Mouse (Mus musculus) testis, adult 2 months (tissue): ENCODE measurements at regions not wholly inside any gene's neighbourhood (a gene's known extent, or its start where the extent isn't known, plus 50 kb on each side); places are given as distances from the start of the nearest gene placed in this dataset.
"Not testable (repeated sequence)": the region's sequence is repeated elsewhere in the genome, so short reads cannot be mapped to it uniquely, and the experiment has no call there.

Experiments used
- H3K27ac ChIP-seq: fragments of 200-500 bp; 2 replicates; pipeline ENCODE4 v1.5.1; 2012; ENCODE audit warnings: low read depth, low read length; ENCODE audit not compliant: control insufficient read depth, insufficient read depth
- H3K27me3 ChIP-seq: fragments of 200-500 bp; 2 replicates; pipeline ENCODE4 v1.6.1; 2012; ENCODE audit warnings: mild to moderate bottlenecking, low read length, moderate library complexity; ENCODE audit not compliant: control insufficient read depth, insufficient read depth
- H3K36me3 ChIP-seq: fragments of 200-500 bp; 2 replicates; pipeline ENCODE4 v1.6.1; 2012; ENCODE audit warnings: mild to moderate bottlenecking, low read length; ENCODE audit not compliant: control insufficient read depth, insufficient read depth
- H3K4me1 ChIP-seq: fragments of 200-500 bp; 2 replicates; pipeline ENCODE4 v1.6.1; 2012; ENCODE audit warnings: low read length; ENCODE audit not compliant: control insufficient read depth, insufficient read depth
- H3K4me3 ChIP-seq: fragments of 200-500 bp; 2 replicates; pipeline ENCODE4 v1.5.1; 2012; ENCODE audit warnings: low read depth, mild to moderate bottlenecking, low read length, moderate library complexity, mixed read lengths; ENCODE audit not compliant: control insufficient read depth
- CTCF ChIP-seq: fragments of 200-500 bp; IDR thresholded peaks from 2 replicates; pipeline ENCODE4 v1.5.1; 2012; ENCODE audit warnings: low read depth, mild to moderate bottlenecking, inconsistent platforms, low read length, moderate library complexity; ENCODE audit not compliant: control insufficient read depth, insufficient read depth, insufficient replicate concordance
- POLR2A ChIP-seq: fragments of 200-500 bp; IDR thresholded peaks from 2 replicates; pipeline ENCODE4 v1.6.1; 2012; ENCODE audit warnings: low read depth, mild to moderate bottlenecking, inconsistent platforms, low read length, moderate library complexity; ENCODE audit not compliant: control insufficient read depth

DNA sequence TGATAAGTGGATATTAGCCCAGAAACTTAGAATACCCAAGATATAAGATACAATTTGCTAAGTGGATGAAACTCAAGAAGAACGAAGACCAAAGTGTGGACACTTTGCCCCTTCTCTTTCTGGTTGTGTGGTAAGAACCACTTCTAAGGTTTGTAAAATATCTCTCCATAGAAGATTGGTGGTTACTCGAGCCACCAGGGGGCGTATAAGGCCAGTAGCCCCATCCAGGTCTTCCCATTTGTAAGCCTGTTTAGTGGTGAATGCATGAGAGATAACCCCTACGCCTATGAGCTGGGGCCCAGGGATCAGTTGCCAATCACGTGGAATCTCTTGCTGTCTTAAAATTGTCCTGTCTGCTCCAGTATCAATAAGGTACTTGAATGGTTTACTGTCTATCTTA, 349.3 kb upstream of the Tacstd2 start:
- TF ChIP-seq CTCF (no peak), POLR2A (no peak)

DNA sequence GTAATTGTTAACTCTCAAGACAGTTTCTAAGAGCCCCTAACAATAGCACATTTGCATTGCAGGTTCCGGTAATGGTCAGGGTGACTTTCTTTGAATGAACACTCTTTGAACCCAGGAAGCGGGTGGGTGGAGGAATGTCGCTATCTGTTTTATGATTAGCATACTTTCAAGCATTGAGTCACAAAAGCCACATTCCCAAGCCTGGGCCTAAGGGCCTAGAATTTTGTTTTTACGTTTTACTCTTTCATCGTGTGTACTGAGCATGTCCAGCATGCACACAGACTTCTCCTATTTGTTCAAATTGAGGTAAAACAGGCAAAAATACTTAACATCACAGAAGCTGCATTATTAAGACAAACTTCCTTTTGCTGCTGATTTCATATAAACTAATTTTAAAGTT, 345.9 kb upstream of the Tacstd2 start:
- not testable (repeated sequence) for H3K36me3 ChIP-seq, H3K27ac ChIP-seq, H3K4me1 ChIP-seq, H3K27me3 ChIP-seq, H3K4me3 ChIP-seq

More for the DNA sequence above, 349.3 kb upstream of the Tacstd2 start:
- Histone ChIP-seq H3K4me1 (no peaks in the 10 kb centered on the region), H3K36me3 (no peaks in the 10 kb centered on the region), H3K4me3 (no peak overlapping the region), H3K27me3 (no peaks in the 10 kb centered on the region), H3K27ac (no peak overlapping the region)

DNA sequence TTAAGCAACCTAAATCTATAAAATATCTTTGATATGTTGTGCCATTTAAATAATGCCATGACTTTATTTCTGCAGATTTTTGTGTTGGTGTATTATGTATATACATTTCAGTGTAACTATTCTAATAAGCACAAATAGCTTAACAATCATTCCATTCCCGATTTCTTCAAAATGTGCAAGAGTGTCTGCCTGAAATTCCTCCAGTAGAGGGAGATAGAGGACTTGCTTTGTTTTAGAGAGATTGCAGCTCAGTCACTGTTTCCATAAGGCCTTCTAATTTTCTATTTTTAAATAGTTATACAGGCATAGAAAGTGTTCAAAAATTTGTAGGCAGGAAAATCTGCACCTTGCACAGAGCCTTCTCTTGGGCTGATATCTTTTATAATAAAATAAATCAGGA, 322.3 kb upstream of the Tacstd2 start:
- not testable (repeated sequence) for H3K27me3 ChIP-seq, H3K4me1 ChIP-seq, H3K27ac ChIP-seq, H3K36me3 ChIP-seq, H3K4me3 ChIP-seq

DNA sequence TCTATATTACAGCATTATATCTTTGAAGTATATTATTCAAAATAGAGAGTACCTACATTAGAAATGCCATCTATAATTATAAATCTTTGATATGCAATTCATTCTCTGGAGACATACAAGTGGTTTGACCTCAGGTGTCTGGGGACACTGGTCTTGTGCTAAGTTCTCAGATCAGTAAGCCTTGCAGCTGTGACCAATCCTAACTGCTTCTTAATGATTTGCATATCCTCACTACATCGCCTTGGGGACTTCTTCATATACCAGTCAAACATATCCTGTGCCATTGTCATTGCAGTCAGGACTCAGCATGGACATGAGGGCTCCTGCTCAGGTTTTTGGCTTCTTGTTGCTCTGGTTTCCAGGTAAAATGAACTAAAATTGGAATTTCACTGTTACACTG, 303.9 kb upstream of the Tacstd2 start:
- H3K36me3 ChIP-seq, H3K4me3 ChIP-seq, H3K27ac ChIP-seq, H3K27me3 ChIP-seq, H3K4me1 ChIP-seq: not testable (repeated sequence)

DNA sequence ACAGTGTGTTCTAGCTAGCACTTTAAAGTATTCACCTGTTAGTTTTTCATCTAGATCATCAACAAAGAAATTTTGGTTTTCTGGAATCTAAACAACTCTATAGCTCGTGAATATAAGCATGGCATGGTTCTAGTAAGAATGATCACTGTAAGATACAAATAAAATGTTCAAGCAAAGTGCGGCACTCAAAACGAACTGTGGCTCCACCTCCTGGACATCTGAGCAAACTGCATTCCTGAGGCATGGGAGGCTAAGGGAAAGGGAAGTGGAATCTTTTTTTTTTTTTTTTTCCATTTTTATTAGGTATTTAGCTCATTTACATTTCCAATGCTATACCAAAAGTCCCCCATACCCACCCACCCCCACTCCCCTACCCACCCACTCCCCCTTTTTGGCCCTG, 276.9 kb upstream of the Tacstd2 start:
- H3K4me1 ChIP-seq, H3K27me3 ChIP-seq, H3K27ac ChIP-seq, H3K4me3 ChIP-seq, H3K36me3 ChIP-seq: not testable (repeated sequence)
- TF ChIP-seq CTCF = peak; percentile 55; the same call in 1 of the 2 replicates

DNA sequence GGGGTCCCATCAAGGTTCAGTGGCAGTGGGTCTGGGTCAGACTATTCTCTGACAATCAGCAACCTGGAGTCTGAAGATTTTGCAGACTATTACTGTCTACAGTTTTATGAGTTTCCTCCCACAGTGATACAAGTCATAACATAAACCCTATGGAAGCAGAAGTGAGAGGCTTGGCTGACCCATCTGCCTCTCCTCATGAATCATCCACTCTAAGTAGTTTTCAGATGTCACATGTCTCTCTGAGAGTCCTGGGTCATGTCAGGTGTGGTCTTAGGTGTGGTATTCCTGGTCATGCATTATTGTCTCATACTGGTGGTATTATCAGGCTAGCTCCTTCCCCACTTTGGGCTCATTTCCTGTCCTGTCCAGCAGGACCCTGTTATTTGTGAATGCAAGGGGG, 255.8 kb upstream of the Tacstd2 start:
- Histone ChIP-seq H3K27me3 (no peaks in the 10 kb centered on the region), H3K4me3 (no peak overlapping the region), H3K27ac (no peak overlapping the region), H3K36me3 (no peaks in the 10 kb centered on the region), H3K4me1 (no peaks in the 10 kb centered on the region)
- no peak for TF ChIP-seq CTCF
- no peak for TF ChIP-seq POLR2A

DNA sequence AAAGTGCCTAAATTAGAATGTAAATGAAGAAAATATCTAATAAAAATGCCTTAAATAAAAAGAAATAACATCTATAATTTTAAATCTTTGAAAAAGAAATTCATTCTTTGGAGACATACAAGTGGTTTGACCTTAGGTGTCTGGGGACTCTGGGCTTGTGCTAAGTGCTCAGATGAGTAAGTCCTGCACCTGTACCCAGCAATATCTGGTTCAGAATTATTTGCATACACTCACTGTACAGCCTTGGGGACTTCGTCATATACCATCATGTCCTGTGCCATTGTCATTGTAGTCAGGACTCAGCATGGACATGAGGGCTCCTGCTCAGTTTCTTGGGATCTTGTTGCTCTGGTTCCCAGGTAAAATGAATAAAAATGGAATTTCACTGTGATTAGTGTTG, 255.1 kb upstream of the Tacstd2 start:
- TF ChIP-seq POLR2A = no peak
- TF ChIP-seq CTCF = no peak
- Histone ChIP-seq H3K36me3 (no peaks in the 10 kb centered on the region), H3K4me3 (no peak overlapping the region), H3K27me3 (no peaks in the 10 kb centered on the region), H3K27ac (no peak overlapping the region), H3K4me1 (no peaks in the 10 kb centered on the region)

DNA sequence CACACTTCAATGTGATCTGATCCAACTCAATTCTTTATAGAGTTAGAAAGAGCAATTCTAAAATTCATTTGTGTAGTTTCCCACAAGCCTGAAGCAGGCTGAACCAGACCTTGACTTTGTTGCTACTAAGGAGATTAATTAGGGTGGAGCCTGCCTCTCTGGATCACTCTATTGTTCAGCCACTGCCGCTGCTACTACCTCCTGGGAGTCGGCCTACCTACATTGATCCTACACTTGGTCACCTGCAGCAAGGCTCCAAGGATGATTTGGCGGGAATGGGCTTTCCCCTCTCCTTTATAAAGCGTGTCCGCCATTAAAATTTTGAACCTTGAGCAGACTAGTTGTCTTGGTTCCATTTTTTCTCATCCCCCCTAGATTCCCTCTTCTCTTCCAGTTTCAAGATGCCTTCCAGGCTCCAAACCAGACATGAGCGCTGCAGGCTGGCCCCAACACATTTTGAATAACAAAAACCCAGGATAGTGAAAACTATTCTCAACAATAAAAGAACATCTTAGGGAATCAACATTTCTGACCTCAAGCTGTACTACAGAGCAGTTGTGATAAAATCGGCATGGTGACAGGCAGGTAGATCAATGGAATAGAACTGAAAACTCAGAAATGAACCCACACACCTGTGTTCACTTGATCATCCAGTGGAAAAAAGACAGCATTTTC, 251.6 kb upstream of the Tacstd2 start:
- Histone ChIP-seq H3K27ac (no peak overlapping the region), H3K27me3 (no peaks in the 10 kb centered on the region), H3K4me3 (no peak overlapping the region), H3K36me3 (no peaks in the 10 kb centered on the region), H3K4me1 (no peaks in the 10 kb centered on the region)
- TF ChIP-seq CTCF = no peak
- TF ChIP-seq POLR2A = no peak
